Mouse (Mus musculus) brain, embryonic 14.5 days (tissue): ENCODE results near the gene Lmod3.

Experiments
- CTCF ChIP-seq: fragments of 200-500 bp; IDR thresholded peaks from 2 replicates; pipeline ENCODE4 v1.5.1; 2012; ENCODE audit warnings: inconsistent platforms, mild to moderate bottlenecking, moderate library complexity, borderline replicate concordance; ENCODE audit not compliant: insufficient read depth, insufficient read length; ENCODE audit errors: extremely low read depth
- POLR2A ChIP-seq: fragments of 200-500 bp; IDR thresholded peaks from 2 replicates; pipeline ENCODE4 v1.6.1; 2012; ENCODE audit warnings: mild to moderate bottlenecking, inconsistent platforms, borderline replicate concordance; ENCODE audit not compliant: poor library complexity, insufficient read depth, insufficient read length, severe bottlenecking; ENCODE audit errors: extremely low read depth

DNA sequence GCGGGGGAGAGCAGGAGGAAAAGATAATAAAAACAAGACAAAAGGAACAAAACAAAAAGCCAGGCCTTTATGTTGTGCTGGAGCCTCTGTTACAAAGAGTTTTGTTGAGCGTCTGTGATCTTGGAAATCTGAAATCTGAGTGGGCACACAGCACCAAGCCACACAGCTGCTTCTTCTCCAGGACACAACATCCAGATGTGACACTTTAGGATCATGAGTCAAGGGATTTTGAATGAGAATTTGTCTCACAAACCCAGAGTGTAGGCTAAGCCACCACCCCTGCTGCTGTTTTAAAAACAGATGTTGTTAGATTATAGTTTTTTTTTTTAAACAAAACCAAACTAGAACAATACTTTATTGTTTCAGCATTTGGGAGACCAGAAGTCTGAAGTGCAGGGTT, 19.8 kb upstream of the Lmod3 start:
- TF ChIP-seq POLR2A (no peak), CTCF (no peak)
